Mouse (Mus musculus) lung, postnatal 25 days (tissue): ENCODE measurements around the gene Zfp958.
"Not testable (repeated sequence)": the region's sequence is repeated elsewhere in the genome, so short reads cannot be mapped to it uniquely, and the experiment has no call there.

Experiments used
- DNase-seq: peaks from one replicate; pipeline ENCODE4 v3.0.0; 2022; ENCODE audit warnings: low spot score

Gene Zfp958

DNA sequence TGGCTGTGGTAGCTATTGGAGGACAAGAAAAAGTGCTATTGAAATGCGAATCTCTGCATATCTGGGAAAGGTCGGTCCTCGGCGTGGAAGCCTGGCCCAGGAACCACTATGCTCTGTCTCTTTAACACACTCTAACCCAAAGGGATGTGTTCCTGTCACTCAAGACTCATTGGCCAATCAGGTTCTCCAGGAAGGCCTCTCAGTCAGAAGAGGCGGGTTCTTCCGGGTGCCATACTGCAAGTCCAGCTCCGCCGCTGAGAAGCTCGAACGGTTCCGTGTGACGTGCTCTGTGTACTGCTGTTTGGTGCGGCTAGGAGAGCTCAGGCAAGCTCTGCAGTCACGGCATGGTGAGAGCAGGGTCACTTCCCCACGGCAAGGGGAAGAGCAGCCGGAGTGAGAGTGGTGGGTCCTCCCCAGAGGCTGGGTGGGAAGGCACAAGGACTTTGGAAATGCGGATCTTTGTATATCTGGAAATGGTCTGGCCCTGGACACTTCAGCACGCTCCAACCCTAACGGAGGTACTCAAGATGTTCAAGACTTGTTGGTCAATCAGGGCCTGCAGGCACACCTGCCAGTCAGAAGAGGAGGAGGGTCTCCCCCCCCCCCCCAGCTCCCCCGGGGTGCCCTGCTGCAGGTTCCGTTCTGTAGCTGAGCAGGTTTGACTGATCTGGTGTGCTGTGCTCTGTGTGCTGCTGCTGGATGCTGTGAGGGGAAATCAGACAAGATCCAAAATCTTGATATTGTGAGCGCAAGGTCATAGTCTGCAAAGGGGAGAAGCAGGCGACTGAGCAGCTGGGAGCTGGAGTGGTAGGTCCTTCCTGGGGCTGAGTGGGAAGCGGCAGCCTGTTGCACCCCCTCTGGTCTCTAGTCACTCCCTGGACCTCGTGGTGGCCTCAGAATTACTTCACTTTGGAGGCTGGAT, at the start of gene Zfp958:
TSS of gene Zfp958 (plus strand) at position 236 of the 922 bp plus-strand sequence.
- DNase-seq: peak; percentile 99

DNA sequence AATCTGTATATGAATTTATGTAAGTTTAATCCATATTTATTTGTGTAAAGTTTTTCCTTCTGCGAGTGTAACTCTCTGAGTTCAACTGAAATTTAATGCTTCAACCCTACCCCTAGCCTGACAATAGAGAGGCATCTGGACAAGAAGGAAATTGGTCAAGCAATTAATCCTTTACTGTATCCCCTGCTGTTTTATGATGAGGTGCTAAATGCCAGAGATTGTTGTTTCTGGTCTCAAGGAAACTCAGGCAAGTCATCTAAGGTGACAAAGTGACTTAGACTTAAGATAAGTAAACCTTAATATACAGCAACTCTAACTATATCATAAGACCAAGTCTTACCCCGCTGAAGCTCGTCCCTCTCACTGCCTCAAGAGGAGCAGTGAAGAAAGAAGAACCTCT, 31.0 kb upstream of the Zfp958 start:
- DNase-seq: no peak

DNA sequence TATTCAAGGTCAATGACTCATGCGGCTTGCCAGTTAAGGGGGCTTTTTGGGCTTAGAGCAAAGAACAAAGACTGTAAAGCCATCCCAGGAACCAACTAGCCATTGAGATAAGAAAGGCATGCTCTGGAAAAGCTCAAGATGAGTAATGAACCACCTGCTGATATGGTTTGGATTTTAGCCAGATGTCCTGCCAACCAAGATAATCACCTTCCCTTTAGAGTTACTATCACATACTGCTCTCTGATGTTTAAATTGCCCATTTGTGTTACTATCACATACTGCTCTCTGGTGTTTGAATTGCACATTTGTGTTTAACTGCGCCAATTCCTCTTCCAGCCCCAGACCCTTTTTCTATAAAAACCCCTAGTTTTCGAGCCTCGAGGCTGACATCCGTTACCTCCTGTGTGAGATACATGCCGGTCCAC, 30.2 kb upstream of the Zfp958 start:
- DNase-seq: no peak

DNA sequence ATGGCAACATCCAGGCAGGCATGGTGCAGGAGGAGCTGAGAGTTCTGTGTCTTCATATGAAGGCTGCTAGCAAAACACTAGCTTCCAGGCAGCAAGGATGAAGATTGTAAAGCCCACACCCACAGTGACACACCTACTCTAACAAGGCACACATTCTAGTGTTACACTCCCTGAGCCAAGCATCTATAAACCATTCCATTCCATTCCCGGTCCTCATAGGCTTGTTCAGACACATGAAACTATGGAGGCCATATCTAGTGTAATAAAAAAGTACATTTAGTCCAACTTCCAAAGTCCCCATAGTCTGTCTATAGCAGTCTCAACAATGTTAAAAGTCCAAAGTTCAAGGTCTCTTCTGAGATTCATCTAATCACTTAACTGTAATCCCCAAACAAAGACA, 28.3 kb upstream of the Zfp958 start:
- no peak for DNase-seq

DNA sequence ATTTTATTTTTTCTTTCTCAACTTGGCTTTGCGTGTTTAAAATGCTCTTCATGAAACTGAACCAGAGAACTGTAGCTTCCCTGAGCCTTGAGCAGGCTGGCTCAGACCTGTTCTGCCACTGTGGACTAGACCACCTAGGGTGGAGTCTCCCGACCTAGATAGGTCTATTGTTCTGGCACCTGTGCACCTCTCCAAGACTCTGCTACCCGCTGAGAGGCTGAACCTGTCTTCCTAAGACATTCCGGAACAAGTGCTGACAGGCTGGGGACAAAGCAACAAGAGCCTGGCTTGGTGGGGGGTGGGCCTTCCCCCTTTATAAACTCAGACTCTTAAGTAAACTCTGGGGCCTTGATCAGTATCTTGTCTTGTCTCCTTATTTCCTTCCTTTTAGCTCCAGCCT, 26.6 kb upstream of the Zfp958 start:
- DNase-seq: no peak

DNA sequence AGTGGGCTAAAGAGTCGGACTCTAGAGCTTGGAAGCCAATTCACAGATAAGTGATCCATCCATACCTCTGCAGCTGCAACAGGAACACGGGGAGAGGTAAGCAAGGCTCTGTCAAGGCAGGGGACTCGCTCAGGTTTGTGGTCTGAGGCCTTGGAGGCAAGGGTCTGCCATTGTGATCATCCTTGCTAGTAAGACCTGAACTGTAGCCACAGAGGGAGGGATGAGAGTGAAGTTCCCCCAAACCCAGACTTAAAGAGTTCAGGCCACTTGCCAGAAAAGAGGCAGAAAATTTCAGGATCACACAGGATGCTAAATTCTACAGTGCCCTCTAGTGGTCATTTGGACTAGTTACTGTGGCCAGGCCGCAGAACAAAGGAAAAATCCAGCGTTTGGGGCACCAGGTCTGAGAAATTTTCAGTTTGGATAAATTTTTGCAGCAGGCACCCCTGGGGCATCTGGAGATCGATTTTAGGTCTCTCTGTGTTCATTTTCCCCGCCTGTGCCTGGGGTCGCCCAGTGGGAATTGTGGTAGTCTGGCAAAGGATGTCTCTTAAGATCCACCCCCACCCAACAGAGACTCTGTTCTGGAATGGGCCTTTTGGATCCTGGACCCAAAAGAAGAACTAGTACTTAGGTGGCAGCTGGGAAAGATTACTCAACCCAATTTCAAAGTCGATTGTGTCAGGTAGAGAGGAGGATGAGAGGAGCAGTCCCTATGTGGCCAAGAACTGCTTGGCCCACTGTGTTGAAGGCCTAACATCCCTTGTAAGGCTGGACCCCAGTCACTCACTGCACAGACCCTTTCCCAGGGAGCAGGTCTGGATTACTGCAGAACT, 24.6 kb upstream of the Zfp958 start:
- peak; percentile 16 for DNase-seq

DNA sequence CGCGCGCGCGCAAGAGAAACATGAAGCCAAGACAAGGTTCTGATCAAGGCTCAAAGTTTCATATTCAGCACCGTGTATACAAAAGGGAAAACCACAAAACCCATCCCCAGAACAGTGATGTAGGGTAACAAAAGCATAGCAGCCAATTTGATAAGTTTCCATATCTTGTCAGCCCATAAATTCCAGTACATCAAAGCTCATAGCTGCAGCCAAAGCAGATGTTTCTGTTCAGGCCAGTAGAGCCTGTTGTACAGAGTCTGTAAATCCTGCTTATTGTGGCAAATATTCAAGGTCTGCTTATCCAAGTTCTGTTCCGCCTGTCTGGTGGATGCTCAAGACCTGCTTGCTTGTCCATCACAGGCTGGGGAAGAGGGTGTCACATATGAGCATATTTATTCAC, 4.1 kb upstream of the Zfp958 start:
- no peak for DNase-seq

DNA sequence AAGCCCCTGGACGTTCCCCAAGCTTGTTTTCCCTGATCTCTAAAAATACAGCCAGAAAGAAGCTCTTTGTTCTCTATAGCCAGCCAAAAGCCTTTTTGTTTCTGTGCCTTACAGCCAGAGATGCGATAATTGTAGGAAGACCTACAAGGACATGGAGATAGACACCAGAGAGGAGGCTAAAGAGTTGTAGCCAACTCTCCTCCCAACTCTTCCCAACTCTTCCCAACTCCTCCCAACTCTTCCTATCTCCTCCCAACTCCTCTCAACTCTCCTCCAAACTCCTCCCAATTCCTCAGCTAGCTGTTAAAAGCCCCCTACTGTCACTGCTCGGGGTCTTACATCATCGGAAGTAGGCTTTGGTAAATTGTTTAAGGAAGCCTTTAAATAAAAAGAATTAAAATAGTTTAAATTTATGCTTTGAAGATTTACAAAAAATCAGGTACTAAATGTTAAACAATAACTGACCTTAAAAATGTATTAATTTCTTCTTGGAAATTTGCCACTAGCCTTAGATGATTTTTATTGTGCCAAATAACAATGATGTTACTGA, 1.3 kb upstream of the Zfp958 start:
- peak; percentile 7 for DNase-seq

DNA sequence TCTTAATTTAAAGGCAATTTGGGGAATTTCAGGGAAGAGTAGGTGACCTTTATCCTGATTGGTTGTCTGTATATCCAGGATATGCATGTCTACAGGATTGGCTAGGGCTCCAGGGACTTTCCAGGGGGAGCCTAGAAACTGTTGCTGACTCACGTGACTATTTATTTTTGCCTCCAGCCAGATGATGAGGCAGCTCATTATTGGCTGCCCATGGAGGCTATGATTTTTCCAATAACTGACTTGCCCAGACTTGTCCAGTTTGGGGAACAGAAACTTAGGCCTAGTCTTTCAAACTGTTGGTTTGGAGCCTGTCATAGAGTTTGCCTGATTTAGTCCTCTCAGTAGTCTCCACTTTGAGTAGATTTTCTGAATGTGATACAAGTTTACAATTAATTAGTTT, 14.4 kb downstream of the Zfp958 start:
- DNase-seq: no peak

DNA sequence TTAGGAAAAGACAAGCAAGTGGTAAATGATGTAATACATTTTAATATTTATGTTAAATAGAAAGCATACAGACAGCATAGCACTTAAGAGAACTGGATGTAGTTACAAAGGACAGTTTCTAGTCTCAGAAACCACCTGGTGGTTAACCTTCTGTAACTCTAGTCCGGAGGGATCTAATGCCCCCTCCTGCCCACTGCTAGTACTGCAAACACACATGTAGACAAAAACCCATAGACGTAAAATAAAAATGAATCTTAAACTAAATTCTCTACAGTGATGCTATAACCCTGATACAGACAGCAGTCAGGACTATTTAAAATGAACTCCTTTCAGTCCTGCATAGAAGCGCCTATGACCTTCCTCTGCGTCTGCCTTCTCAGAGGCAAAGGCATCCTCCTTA, 24.1 kb downstream of the Zfp958 start:
- no peak for DNase-seq

DNA sequence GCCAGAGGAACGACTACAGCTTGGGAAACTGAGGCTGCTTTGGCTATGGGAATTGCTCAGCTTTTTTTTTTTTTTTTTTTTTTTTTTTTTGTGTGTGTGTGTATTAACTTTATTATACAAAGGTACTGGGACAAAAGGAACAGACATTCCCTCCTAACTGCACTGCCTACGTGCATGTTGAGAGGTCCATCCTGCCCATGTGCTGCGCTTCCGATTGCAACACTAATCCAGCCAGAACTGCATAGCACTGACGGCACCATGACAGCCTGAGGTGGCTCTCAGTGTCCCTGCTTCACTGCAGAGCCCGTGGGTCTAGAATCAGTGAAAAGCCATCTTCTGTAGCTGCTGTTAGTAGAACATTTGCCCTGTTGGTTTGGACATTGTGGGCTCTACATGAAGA, 30.0 kb downstream of the Zfp958 start:
- DNase-seq: not testable (repeated sequence)

DNA sequence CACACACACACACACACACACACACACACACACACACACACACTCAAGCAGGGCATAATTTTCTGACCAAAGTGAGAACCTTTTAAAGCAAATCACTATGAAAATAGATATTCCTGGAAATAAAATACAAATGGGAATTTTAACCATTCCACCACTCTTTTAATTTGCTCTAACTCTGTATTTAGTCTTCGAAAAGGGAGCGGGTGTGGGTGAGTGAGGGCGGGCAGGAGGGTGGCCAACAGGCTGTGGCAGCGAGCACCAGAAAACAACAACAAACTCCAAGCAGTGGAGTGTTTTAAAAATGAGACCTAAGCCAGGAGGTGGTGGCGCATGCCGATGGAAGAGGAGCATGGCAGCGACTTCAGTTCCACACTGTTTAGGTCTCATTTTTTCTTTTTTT, 43.6 kb downstream of the Zfp958 start:
- DNase-seq: peak; percentile 13

DNA sequence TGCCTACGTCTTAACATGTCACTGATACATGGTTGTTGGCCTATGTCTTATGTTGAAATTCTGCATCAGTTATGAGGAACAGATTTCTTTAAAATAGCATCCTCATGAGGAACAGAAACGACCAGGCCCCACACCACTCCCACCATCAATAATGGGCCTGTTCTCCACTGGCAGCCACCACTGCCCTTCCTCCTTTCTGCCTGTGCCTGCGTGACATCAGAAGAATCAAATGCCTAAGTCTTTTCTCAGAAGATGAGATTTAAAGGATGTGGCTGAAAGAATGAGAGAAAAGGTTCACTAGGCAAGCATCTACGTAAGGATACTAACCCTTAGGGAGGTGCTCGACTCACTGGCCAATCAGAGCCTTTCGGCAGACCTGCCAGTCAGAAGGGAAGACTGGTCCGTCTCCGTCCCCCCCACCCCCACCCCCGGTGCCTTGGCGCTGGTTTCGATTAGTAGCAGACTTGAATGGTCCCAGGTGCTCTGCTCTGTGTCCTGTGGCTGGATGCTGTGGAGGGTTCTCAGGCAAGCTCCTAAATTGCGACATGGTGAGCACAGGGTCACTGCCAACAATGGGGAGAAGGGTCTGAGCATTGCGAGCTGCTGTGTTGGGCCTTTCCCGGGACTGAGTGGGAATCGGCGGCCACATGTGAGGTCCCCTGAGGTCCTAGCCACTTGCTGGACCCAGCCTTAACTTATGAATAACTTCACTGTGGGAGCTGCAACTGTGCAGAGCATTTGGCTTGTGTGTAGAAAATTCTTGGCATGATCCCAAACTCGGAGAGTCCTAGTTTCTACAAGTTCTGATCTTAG, 62.4 kb downstream of the Zfp958 start:
- no peak for DNase-seq

DNA sequence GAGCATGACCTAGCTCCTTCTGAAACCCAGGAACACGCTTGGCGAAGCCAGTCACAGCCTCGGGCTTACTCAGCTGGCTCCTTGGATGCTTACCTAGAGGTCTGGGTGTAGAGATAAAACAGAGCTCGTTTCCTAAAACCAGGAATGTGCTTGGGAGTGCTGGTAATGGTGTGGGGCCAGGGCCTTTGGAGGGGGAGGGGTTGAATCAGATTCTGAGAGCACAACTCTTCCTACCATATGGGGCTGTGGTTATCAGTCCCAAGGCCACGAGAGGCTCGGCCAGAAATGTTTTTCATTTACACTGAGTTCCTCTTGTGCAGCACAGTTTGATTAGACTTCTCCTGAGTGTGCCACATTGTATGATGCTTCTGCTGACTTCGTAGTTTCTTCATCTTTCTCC, 63.6 kb downstream of the Zfp958 start:
- no peak for DNase-seq

DNA sequence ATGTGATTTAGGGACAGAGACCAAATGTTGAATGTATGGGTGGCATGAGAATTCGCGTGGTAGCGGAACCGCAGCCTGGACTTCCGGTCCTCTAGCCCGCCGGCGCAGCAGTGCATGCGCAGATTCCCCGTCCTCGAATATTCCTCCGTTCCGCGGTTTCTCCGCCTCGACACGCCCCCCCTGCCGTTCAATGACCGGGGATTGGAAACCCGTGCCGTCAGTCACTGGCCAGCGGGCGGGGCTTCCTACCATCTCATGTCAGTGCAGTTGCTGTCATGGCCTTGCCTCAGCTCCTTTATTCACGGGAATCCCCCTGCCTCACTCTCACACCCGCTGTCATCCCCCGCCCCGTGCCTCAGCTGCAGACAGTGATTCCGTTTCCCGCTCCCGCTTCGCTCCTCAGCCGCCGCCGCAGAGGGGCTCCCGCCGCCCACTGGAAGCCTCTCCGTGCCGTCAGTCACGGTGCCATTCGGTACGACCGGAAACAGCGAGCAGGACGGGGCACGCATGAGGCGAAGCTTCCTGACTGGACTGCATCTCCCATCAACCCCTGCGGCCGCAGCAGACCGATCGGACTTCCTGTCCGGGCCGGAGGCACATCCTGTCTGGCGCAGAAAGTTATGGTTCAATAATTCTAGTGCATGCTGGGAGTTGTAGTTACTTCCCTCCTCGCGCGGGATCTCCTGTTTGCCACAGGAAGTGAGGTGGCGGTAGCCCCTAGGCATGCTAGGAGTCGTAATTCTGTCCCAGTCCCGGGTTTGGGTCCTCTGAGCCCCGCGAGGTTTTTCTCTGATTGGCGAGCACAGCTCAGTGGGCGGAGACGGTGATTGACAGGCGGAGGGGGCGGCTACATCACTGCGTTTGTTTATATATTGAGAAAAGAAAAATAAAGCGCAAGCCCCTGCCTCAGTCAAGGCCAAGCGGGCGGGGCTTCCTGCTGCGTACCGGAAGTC, 64.6 kb downstream of the Zfp958 start:
- DNase-seq: peak; percentile 99

DNA sequence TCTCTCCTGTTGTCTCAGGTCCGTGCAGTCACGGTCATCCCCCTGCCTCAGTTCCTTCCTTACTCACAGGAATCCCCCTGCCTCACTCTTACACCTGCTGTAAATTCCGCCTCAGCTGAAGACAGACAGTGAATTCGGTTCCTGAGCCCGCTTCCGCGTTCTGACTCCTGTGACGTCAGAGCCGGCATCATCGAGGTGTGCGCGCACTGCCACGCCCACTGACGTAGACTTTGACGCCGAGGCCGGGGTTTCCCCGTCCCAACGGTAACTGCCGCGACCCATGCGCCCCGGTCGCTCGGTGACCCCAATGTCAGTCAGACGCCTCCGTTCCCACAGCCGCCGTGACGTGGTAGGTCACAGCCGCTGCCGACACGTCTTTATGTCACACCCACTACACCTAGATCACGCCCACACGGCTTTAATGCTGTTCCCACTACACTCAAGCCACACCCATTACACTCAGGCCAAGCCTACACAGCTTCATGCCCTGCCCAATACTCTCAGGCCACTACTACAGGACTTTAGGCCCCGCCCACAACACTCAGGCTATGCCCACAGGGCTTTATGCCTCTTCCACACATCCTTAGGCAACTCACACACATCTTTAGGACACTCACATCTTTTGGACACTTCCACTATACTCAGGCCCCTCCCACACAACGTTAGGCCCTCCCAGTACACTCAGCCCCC, 65.4 kb downstream of the Zfp958 start:
- DNase-seq: peak; percentile 90

DNA sequence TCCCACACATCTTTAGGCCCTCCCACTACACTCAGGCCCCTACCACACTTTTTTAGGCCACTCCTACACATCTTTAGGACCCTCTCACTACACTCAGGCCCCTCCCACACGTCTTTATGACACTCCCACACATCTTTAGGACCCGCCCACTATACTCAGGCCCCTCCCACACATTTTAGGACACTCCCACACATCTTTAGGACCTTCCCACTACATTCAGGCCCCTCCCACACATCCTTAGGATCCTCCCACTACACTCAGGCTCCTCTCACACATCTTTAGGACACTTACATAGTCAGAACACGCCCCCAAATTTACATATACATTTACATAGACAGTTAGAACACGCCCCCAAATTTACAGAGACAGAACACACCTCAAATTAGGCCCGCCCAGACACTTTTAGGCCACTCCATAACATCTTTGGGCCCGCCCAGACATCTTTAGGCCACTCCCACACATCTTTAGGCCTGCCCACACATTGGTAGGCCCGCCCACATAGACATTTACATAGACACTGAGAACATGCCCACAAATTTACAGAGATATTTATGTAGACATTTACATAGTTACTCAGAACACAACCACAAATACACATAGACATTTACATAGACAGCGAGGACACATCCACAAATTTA, 66.1 kb downstream of the Zfp958 start:
- no peak for DNase-seq

DNA sequence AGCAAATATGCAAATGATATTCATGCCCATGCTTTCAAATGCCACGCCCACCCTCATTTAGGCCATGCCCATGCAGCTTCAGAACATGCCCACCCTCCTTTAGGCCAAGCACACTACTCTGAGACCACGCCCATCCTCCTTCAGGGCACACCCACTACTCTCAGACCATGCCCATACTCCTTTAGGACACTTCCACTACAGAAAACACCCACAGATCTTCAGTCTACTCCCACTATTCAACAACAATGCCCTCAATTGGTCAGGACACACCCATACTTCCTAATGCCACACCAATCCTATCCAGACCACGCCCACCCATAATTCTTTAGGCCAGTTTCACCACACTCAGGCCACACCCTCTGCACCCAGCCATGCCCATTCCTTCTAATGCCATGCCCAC, 66.8 kb downstream of the Zfp958 start:
- no peak for DNase-seq
